Mouse (Mus musculus): ENCODE results near the gene A3galt2. TPM values are rescaled to one million over a fixed set of nuclear protein-coding genes. Genes with fewer than 3 reads are reported as not detected.

The A3galt2 gene
- polyA plus RNA-seq, 1 experiment from 2014 or later = 0.14 TPM

DNA sequence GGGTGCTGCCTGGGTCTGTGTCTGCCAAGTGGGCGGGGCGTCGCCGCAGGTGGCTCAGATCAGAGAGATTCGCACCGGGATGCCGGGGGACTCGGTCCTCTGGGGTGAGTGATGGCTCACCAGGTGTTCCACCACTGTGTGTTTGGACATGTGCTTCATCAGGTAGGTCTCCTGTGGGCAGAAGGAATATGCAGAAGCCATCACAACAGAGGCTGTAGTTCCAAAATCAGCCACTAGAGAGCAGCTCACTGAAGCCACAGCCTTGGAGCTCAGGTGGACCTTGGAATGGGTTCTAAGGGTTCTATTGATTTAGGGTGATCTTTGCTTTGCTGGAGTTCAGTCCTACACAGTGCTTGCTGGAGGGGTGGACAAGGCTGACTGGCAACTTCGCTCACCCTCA is 19.3 kb downstream of the A3galt2 start:
- no peak overlapping the region for H3K4me3 ChIP-seq (ENCODE audit: low read depth, low read length)
- peak; percentile 37 for ATAC-seq (replicated peaks; ENCODE audit: low FRiP score)
- H3K27me3 ChIP-seq (replicated peaks; ENCODE audit: control insufficient read depth, insufficient read depth, low read length) = no peaks in the 10 kb centered on the region
- H3K4me1 ChIP-seq (replicated peaks; ENCODE audit: control insufficient read depth, insufficient read depth, low read length) = no peaks in the 10 kb centered on the region
- peaks cover 42% of the 10 kb centered on the region for H3K36me3 ChIP-seq (ENCODE audit: control insufficient read depth, insufficient read depth, low read length)
- H3K9me3 ChIP-seq (ENCODE audit: control insufficient read depth, low read length) = no peaks in the 10 kb centered on the region
- H3K4me2 ChIP-seq = no peak overlapping the region
- H3K27ac ChIP-seq (ENCODE audit: low read depth, low read length) = no peak overlapping the region
- no peak overlapping the region for H3K9ac ChIP-seq (ENCODE audit: low read depth, low read length)
- DNase-seq (ENCODE audit: low spot score) = no peak
- 91% methylated on average over 9 of the region's 9 CpGs for WGBS

GRCm38 (mm10) chr4:128776568-128777289 is 21.6 kb downstream of the A3galt2 start:
- H3K4me1 ChIP-seq (replicated peaks; ENCODE audit: control insufficient read depth, insufficient read depth, low read length) = no peaks in the 10 kb centered on the region
- peaks cover 48% of the 10 kb centered on the region for H3K36me3 ChIP-seq (ENCODE audit: control insufficient read depth, insufficient read depth, low read length)
- no peaks in the 10 kb centered on the region for H3K27me3 ChIP-seq (replicated peaks; ENCODE audit: control insufficient read depth, insufficient read depth, low read length)
- no peak overlapping the region for H3K9ac ChIP-seq (ENCODE audit: low read depth, low read length)
- H3K4me2 ChIP-seq = no peak overlapping the region
- 49% methylated on average over 20 of the region's 20 CpGs for WGBS
- H3K27ac ChIP-seq (ENCODE audit: low read depth, low read length) = no peak overlapping the region
- no peaks in the 10 kb centered on the region for H3K9me3 ChIP-seq (ENCODE audit: control insufficient read depth, low read length)
- DNase-seq (ENCODE audit: low spot score) = peak; percentile 75
- ATAC-seq (replicated peaks; ENCODE audit: low FRiP score) = 0 out of 2 replicates have a peak, but pooled peaks have one; percentile 21
- H3K4me3 ChIP-seq (ENCODE audit: low read depth, low read length) = no peak overlapping the region

DNA sequence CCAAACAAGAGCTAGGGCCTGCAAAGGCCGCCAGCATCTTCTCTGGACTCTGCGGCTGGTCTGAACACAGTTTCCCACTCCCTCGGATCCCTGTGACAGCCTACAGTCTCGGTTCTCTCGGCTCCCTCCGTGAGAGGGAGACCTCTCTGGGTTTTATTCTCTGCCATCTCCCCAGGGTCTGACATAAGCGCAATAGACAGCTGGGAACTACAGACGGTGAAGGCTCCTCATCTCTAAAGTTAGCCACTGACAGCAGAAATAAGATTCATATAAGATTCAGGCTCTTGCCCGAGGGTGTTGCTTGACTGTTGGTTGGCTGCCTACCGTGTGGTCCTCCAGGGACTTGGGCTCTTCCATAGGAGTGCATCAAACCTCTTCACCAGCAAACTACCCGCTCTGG is 22.4 kb downstream of the A3galt2 start:
- peaks cover 49% of the 10 kb centered on the region for H3K36me3 ChIP-seq (ENCODE audit: control insufficient read depth, insufficient read depth, low read length)
- WGBS = 86% methylated on average over 11 of the region's 11 CpGs
- no peak overlapping the region for H3K4me2 ChIP-seq
- H3K4me3 ChIP-seq (ENCODE audit: low read depth, low read length) = no peak overlapping the region
- H3K27ac ChIP-seq (ENCODE audit: low read depth, low read length) = no peak overlapping the region
- H3K27me3 ChIP-seq (replicated peaks; ENCODE audit: control insufficient read depth, insufficient read depth, low read length) = no peaks in the 10 kb centered on the region
- no peak overlapping the region for H3K9ac ChIP-seq (ENCODE audit: low read depth, low read length)
- no peak for DNase-seq (ENCODE audit: low spot score)
- ATAC-seq (replicated peaks; ENCODE audit: low FRiP score) = no peak
- peaks cover 4% of the 10 kb centered on the region for H3K4me1 ChIP-seq (replicated peaks; ENCODE audit: control insufficient read depth, insufficient read depth, low read length)
- no peaks in the 10 kb centered on the region for H3K9me3 ChIP-seq (ENCODE audit: control insufficient read depth, low read length)

GRCm38 (mm10) chr4:128782037-128782436 is 26.9 kb downstream of the A3galt2 start:
- Histone ChIP-seq H3K4me1 (replicated peaks; ENCODE audit: control insufficient read depth, insufficient read depth, low read length) (peaks cover 11% of the 10 kb centered on the region), H3K4me3 (ENCODE audit: low read depth, low read length) (no peak overlapping the region), H3K27me3 (replicated peaks; ENCODE audit: control insufficient read depth, insufficient read depth, low read length) (no peaks in the 10 kb centered on the region), H3K9me3 (ENCODE audit: control insufficient read depth, low read length) (no peaks in the 10 kb centered on the region), H3K36me3 (ENCODE audit: control insufficient read depth, insufficient read depth, low read length) (peaks cover 44% of the 10 kb centered on the region), H3K4me2 (no peak overlapping the region), H3K27ac (ENCODE audit: low read depth, low read length) (no peak overlapping the region), H3K9ac (ENCODE audit: low read depth, low read length) (no peak overlapping the region)
- ATAC-seq (replicated peaks; ENCODE audit: low FRiP score) = no peak
- no peak for DNase-seq (ENCODE audit: low spot score)
- 89% methylated on average over 7 of the region's 7 CpGs for whole genome bisulfite sequencing

- H3K27ac ChIP-seq (ENCODE audit: low read depth, low read length) = no peak overlapping the region; the same call in 1 of the 2 replicates
- no peak overlapping the region for H3K4me3 ChIP-seq (ENCODE audit: low read depth, low read length)
- H3K36me3 ChIP-seq (ENCODE audit: control insufficient read depth, insufficient read depth, low read length) = peaks cover 47% of the 10 kb centered on the region
Observed at GRCm38 (mm10) chr4:128782645-128783044, 27.5 kb downstream of the A3galt2 start.

DNA sequence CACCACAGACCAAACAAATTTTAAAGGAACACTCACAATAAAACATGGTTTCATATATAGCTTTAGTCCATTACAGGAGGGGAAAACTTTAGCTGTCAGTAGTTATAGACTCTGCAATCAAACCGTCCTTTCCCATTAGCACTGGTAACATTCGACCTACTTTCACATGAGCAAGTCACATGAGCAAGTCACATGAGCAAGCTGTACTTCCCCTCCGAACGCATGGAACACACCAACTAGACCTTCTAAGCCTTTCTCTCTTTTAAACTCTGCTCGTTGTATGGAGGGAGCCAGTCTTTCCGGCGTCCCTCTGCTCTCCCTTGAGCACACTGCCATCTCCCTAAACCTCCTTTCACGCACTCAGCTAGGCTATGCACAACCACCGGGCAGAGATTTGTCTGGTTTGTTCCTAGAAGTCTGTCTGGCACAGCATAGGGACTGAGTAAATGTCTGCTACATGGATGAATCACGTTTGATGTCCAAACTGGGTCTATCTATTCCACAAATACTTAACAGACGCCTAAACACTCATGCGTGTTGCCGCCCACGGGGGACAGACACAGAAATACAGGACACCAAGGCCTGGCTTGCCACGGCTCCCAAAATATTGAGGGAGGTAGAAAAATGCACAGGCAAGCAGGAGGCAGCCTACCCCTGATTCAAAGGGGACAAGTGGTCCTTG is 29.9 kb downstream of the A3galt2 start:
- H3K4me3 ChIP-seq (ENCODE audit: low read depth, low read length) = no peak overlapping the region
- no peak overlapping the region for H3K4me2 ChIP-seq
- H3K27me3 ChIP-seq (replicated peaks; ENCODE audit: control insufficient read depth, insufficient read depth, low read length) = no peaks in the 10 kb centered on the region
- no peak overlapping the region for H3K27ac ChIP-seq (ENCODE audit: low read depth, low read length)
- H3K9ac ChIP-seq (ENCODE audit: low read depth, low read length) = no peak overlapping the region
- peaks cover 36% of the 10 kb centered on the region for H3K36me3 ChIP-seq (ENCODE audit: control insufficient read depth, insufficient read depth, low read length)
- no peaks in the 10 kb centered on the region for H3K9me3 ChIP-seq (ENCODE audit: control insufficient read depth, low read length)
- 91% methylated on average over 15 of the region's 15 CpGs for WGBS
- DNase-seq (ENCODE audit: low spot score) (no peak), ATAC-seq (replicated peaks; ENCODE audit: low FRiP score) (no peak)
- H3K4me1 ChIP-seq (replicated peaks; ENCODE audit: control insufficient read depth, insufficient read depth, low read length) = peaks cover 11% of the 10 kb centered on the region

More at GRCm38 (mm10) chr4:128782645-128783044, 27.5 kb downstream of the A3galt2 start:
- Histone ChIP-seq H3K9ac (ENCODE audit: low read depth, low read length) (no peak overlapping the region), H3K27me3 (replicated peaks; ENCODE audit: control insufficient read depth, insufficient read depth, low read length) (no peaks in the 10 kb centered on the region), H3K9me3 (ENCODE audit: control insufficient read depth, low read length) (no peaks in the 10 kb centered on the region), H3K4me2 (peak overlapping the region; percentile 20; the same call in 1 of the 2 replicates), H3K4me1 (replicated peaks; ENCODE audit: control insufficient read depth, insufficient read depth, low read length) (peaks cover 11% of the 10 kb centered on the region)
- no peak for DNase-seq (ENCODE audit: low spot score)
- WGBS = 28% methylated on average over 4 of the region's 4 CpGs
- peak; percentile 62; the same call in 1 of the 2 replicates for ATAC-seq (replicated peaks; ENCODE audit: low FRiP score)

- Histone ChIP-seq H3K9ac (ENCODE audit: low read depth, low read length) (no peak overlapping the region), H3K27me3 (replicated peaks; ENCODE audit: control insufficient read depth, insufficient read depth, low read length) (no peaks in the 10 kb centered on the region), H3K4me3 (ENCODE audit: low read depth, low read length) (no peak overlapping the region), H3K4me1 (replicated peaks; ENCODE audit: control insufficient read depth, insufficient read depth, low read length) (peaks cover 11% of the 10 kb centered on the region), H3K9me3 (ENCODE audit: control insufficient read depth, low read length) (no peaks in the 10 kb centered on the region), H3K4me2 (no peak overlapping the region), H3K27ac (ENCODE audit: low read depth, low read length) (no peak overlapping the region), H3K36me3 (ENCODE audit: control insufficient read depth, insufficient read depth, low read length) (peaks cover 34% of the 10 kb centered on the region)
- no peak for DNase-seq (ENCODE audit: low spot score)
- no peak for ATAC-seq (replicated peaks; ENCODE audit: low FRiP score)
- 89% methylated on average over 11 of the region's 11 CpGs for WGBS
Observed at GRCm38 (mm10) chr4:128785921-128786654, 30.9 kb downstream of the A3galt2 start.

DNA sequence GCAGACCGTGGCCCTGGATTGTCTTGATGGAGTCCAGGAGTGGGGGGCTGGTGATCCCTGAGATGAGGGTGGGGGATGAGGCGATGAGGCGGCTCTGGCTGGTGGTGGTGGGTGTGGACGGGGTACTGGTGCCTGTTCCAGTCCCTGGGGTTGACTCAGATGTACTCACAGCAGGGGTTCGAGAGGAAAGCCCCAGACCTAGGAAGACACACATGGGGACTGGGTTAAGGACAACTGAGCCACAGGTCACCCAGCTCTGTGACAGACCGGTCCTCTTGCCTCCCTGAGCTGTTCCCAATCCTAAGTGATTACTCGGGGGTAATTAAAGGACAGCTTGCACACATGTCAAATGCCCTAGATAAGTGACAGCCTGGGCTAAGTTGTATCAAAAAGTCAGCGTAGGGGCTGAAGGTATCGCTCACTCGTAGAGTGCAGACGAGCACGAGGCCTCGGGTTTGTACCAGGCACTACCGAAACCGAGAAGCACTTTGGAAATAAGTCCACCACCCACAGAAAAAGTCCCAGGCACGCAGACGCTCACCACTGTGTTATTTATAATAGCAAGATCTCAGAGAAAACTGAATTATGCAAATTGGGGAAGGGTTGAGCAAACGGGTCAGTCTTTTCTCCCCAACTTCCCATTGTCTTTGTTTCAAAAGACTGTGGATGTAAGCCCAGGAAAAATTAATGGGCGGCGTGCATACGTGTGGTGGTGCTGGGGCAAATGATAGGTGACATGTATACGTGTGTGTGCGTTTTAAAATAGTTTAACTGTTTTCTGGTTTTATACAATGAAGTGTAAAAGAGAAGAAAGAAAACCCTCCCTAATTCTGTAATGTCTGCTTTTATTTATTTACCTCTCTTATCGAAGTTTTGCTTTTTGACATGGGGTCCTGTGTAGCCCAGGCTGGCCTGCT is 32.1 kb downstream of the A3galt2 start:
- 89% methylated on average over 24 of the region's 24 CpGs for WGBS
- no peaks in the 10 kb centered on the region for H3K27me3 ChIP-seq (replicated peaks; ENCODE audit: control insufficient read depth, insufficient read depth, low read length)
- no peak overlapping the region for H3K4me3 ChIP-seq (ENCODE audit: low read depth, low read length)
- no peak overlapping the region for H3K4me2 ChIP-seq
- peaks cover 9% of the 10 kb centered on the region for H3K4me1 ChIP-seq (replicated peaks; ENCODE audit: control insufficient read depth, insufficient read depth, low read length)
- H3K9me3 ChIP-seq (ENCODE audit: control insufficient read depth, low read length) = no peaks in the 10 kb centered on the region
- peaks cover 30% of the 10 kb centered on the region for H3K36me3 ChIP-seq (ENCODE audit: control insufficient read depth, insufficient read depth, low read length)
- no peak overlapping the region for H3K27ac ChIP-seq (ENCODE audit: low read depth, low read length)
- no peak overlapping the region for H3K9ac ChIP-seq (ENCODE audit: low read depth, low read length)
- DNase-seq (ENCODE audit: low spot score) (no peak), ATAC-seq (replicated peaks; ENCODE audit: low FRiP score) (no peak)

All from liver, embryonic 11.5 days (tissue).